Mouse (Mus musculus) brain, adult 2 months (tissue): ENCODE data around the gene Hbb-bh2.
"Not testable (repeated sequence)": the region's sequence is repeated elsewhere in the genome, so short reads cannot be mapped to it uniquely, and the experiment has no call there.

Source experiments
- DNase-seq: peaks from one replicate; pipeline ENCODE4 v3.0.0; 2011; ENCODE audit warnings: low read depth, low spot score

Hbb-bh2 gene

GRCm38 (mm10) chr7:103840268-103840667, at the start of gene Hbb-bh2:
TSS of gene Hbb-bh2 (minus strand) at chr7:103840520.
- no peak for DNase-seq

- no peak for DNase-seq
Observed at GRCm38 (mm10) chr7:103886152-103886551, 45.8 kb upstream of the Hbb-bh2 start, which contains the start of gene Olfr66. TSS of gene Olfr66 (minus strand) at chr7:103886252.

GRCm38 (mm10) chr7:103877093-103877492, 36.8 kb upstream of the Hbb-bh2 start:
- DNase-seq: no peak

GRCm38 (mm10) chr7:103874451-103874850, 34.1 kb upstream of the Hbb-bh2 start:
- no peak for DNase-seq

GRCm38 (mm10) chr7:103873064-103873463, 32.7 kb upstream of the Hbb-bh2 start:
- peak; percentile 19 for DNase-seq

- no peak for DNase-seq
Observed at GRCm38 (mm10) chr7:103870667-103871066, 30.3 kb upstream of the Hbb-bh2 start.

- DNase-seq: no peak
Observed at GRCm38 (mm10) chr7:103865716-103866115, 25.4 kb upstream of the Hbb-bh2 start.

- DNase-seq: no peak
Observed at GRCm38 (mm10) chr7:103861531-103861930, 21.2 kb upstream of the Hbb-bh2 start.

GRCm38 (mm10) chr7:103860855-103861254, 20.5 kb upstream of the Hbb-bh2 start:
- peak; percentile 45 for DNase-seq

GRCm38 (mm10) chr7:103859076-103859475, 18.8 kb upstream of the Hbb-bh2 start:
- no peak for DNase-seq

- DNase-seq: no peak
Observed at GRCm38 (mm10) chr7:103854669-103855068, 14.3 kb upstream of the Hbb-bh2 start.

- no peak for DNase-seq
Observed at GRCm38 (mm10) chr7:103853090-103853489, 12.8 kb upstream of the Hbb-bh2 start, which contains the start of gene Hbb-y. TSS of gene Hbb-y (minus strand) at chr7:103853216.

- DNase-seq: no peak
Observed at GRCm38 (mm10) chr7:103844525-103845325, 4.4 kb upstream of the Hbb-bh2 start.

- DNase-seq: no peak
Observed at GRCm38 (mm10) chr7:103843034-103843433, 2.7 kb upstream of the Hbb-bh2 start, which contains the start of gene Hbb-bh1. TSS of gene Hbb-bh1 (minus strand) at chr7:103843164.

- no peak for DNase-seq
Observed at GRCm38 (mm10) chr7:103827808-103828207, 12.5 kb downstream of the Hbb-bh2 start, which contains the start of gene Hbb-bs. TSS of gene Hbb-bs (minus strand) at chr7:103828096.

GRCm38 (mm10) chr7:103827139-103827538, 13.2 kb downstream of the Hbb-bh2 start:
- DNase-seq: not testable (repeated sequence)

GRCm38 (mm10) chr7:103826255-103826887, 13.9 kb downstream of the Hbb-bh2 start:
- DNase-seq: peak; percentile 1

GRCm38 (mm10) chr7:103825536-103826254, 14.6 kb downstream of the Hbb-bh2 start:
- DNase-seq: no peak

- no peak for DNase-seq
Observed at GRCm38 (mm10) chr7:103824597-103824996, 15.7 kb downstream of the Hbb-bh2 start.

- DNase-seq: peak; percentile 18
Observed at GRCm38 (mm10) chr7:103815085-103815484, 25.2 kb downstream of the Hbb-bh2 start.

- DNase-seq: no peak
Observed at GRCm38 (mm10) chr7:103813766-103814165, 26.6 kb downstream of the Hbb-bh2 start, which contains the start of gene Hbb-bt. TSS of gene Hbb-bt (minus strand) at chr7:103813996.

GRCm38 (mm10) chr7:103813152-103813551, 27.2 kb downstream of the Hbb-bh2 start:
- not testable (repeated sequence) for DNase-seq
